Mouse (Mus musculus) ovary, postnatal 10 days (tissue): ENCODE measurements at regions not wholly inside any gene's neighbourhood (a gene's known extent, or its start where the extent isn't known, plus 50 kb on each side); places are given as distances from the start of the nearest gene placed in this dataset.

Experiments
- DNase-seq: peaks from one replicate; pipeline ENCODE4 v3.0.0; 2022; ENCODE audit warnings: low spot score

DNA sequence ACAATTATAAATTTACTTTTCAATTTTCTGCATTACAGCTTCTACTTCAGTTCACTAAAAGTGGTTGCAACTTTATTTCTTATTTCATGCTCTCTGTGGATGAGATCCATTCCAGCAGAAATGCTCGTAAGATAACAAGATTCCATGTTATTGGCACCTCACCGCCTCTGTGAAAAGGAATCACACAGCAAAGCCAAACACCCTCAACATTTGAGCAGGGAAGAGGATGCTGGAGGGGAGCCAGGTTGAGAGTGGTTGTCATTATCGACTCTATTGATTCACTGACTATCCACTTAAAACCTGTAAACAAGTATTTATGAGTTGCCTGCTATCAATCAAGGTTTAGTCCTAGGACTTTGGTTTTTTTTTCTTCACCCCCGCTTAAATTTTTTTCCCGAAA, 261.1 kb upstream of the Ccdc54 start:
- no peak for DNase-seq

DNA sequence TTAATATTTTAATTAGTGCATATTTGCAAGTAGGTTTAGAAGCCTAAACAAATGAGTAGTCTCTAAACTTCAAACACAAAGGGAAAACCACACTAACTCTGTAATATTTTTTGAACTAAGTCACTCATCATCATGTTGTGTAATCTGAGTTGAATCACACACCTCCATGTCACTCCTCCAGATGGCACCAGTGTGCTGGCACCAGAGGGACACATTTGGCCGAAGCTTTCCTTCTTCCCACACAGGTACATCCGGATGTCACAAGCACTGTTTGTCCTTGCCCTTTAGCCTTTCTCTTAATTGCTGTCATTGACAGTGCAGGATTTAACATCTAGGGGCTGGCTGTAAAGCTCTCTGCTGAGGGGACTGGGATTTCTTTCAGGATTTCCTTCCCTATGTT, 256.7 kb upstream of the Ccdc54 start:
- no peak for DNase-seq

DNA sequence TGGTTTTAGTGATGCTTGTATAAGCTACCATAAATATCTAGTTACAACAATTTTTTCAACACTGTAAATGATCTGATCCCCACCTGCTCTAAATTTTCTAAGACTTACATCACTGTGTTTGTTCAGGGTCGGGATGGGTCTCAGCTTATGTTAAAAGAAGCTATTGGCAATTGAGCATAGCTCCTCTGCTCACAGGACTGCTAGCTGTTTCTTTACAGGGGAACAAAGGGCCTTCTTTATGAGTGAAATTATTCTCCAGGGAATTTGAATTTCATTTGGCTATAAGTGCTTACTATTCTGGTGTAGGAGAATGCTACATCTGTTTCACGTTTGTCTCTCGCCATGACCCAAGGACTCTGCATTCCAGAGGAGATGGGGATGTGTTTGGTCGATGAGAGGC, 255.6 kb upstream of the Ccdc54 start:
- DNase-seq, result no peak

DNA sequence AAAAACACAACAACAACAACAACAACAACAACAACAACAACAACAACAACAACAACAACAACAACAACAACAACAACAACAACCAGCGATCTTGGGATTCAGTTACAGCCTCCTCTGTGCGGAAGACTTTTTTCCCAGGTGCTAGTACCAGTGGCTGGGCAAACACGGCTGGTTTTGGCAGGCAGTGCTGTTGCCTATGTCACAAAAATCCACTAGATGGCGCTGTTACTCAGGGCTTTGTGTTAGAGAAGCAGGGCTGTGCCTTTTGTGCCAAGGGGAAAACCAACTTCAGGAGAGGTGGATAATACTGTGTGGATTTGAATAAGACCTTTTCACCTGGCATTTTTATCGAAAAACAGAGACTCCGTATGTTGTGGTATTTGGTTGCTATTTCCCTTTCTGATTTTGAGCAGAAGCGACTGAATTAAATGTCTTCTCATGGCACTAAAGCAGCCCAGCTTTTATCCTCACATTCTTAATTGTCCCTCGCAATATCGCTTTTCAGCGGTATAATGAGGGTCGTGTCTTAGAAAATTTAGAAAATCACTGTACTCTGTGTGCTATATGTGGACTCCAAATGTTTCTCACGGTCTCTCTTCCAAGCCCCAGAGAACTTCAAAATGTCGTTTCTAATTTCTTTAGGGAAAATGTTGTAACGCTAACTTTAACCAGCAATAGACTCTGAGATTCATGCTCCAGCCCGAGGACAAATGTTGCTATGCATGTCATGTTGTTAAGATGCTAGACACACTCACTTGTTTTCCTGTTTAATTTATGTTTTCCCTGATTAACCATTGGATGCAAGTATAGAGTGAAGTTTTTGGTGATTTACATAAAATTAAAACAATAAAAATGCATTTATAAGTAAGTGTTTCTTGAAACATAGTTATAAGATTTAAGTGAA, 251.0 kb upstream of the Ccdc54 start:
- DNase-seq, result peak; percentile 46

GRCm38 (mm10) chr16:50841205-50841604, 250.3 kb upstream of the Ccdc54 start:
- no peak for DNase-seq

DNA sequence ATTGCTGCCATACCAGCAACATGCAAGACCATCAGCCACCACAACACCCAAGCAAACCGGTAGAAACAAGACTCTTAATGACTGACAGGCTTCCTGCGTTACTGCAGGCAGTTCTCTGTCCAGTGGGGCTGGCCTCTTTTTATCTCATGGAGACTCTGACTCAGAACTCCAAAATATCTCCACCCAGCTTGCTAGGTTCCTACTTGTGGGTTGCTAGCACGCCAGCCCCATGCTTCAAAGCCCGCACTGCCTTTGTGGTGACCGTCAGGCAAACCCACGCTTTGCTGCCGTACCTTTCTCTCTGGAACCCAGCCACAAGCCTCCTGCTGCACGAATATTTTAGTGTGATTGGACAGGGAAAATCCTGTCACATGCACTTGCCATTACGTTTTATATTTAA, 248.7 kb upstream of the Ccdc54 start:
- DNase-seq, result no peak

DNA sequence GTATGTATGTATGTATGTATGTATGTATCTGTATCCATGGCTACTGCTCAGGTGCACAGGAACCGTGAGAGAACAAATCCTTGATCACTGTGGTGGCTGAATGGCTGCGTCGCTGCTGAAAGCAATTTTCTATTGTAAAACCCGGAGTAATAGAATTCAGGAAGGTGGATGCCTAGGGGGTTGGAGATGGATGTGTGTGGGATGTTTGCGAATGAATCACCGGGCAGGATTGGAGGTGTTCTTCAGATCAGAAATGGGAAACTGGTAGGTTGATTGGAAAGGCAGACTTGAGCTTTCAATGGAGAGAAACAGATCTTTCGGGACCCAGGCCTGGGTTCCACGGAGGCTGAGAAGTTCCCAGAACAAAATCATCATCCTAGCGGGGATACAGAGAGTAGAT, 246.5 kb upstream of the Ccdc54 start:
- DNase-seq, result no peak

GRCm38 (mm10) chr16:50836457-50836856, 245.5 kb upstream of the Ccdc54 start:
- DNase-seq, result no peak

DNA sequence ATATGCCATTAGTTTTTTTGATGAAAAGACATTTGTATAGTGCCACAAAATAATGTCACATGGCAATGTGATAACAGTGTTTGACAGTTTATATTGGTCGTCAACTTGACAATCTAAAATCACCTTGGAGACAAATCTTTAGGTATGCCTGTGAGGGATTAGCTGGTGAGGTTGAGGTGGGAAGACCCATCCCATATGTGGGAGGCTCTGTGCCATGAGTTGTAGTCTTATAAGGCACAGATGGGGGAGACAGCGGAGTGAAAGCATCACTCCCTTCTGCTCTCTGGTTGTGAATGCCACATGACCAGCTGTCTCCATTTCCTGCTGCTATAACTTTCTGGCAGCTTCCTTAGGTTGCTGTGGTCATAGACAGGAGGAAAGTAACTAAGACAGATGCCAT, 242.4 kb upstream of the Ccdc54 start:
- DNase-seq, result no peak

DNA sequence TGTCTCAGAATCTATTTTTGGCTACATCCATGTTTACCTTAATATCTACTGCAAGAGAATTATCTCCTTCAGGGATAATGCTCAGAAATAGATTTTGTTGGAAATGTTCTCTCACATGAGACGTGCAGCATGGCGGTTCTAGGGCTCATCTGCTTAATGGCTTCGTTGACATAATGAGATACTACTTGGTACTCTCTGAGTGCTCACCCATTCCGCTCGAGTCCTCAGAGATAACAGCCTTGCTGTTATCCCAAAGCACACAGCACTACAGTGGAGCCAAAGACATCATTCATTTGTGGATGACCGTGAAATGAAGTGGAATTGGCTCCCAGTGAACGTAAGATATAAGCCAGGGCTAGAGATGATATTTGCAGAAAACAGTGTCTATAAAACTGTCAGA, 231.4 kb upstream of the Ccdc54 start:
- DNase-seq, result no peak

- DNase-seq, result no peak
Observed at GRCm38 (mm10) chr16:50814626-50815025, 223.7 kb upstream of the Ccdc54 start.

GRCm38 (mm10) chr16:50799145-50799794, 208.3 kb upstream of the Ccdc54 start:
- no peak for DNase-seq

- DNase-seq, result no peak
Observed at GRCm38 (mm10) chr16:50798095-50798494, 207.1 kb upstream of the Ccdc54 start.

GRCm38 (mm10) chr16:50792960-50793359, 202.0 kb upstream of the Ccdc54 start:
- no peak for DNase-seq

DNA sequence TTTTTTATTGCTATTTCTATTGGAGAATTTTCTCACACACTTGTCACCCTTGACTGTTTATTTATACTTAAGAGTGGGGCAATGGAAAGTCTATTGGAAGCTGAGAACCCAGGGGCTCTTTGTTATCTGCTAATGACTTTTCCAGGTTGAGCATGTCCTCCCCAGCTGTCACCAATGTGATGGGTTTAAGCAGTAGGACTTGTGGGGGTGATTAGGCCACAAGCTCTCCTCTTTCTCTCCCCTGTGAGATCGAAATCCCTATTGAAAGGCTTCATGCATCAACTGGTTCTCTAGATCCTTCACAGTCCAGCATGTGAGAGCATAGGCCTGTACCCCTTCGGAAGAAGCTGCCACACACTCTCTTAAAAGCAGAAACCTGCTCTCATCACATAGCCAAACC, 201.6 kb upstream of the Ccdc54 start:
- DNase-seq, result no peak

DNA sequence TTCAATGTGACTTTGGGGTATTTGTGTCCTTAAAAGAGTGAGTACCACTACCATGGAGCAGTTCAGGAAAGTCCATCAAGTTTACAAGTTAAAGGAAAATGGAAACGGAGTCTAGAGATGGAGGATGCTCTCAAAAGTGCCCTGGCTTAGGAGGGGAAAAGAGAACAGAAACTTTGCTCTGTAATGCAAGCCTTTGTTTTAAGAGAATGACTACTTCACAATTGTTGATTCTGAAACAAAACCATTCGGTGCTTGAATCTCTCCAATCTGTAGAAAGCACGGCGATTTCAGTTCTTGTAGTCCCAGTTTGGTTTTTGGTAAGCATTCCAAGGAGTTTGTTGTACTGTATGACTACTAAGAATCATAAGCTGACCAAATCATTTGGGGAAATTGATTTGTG, 197.7 kb upstream of the Ccdc54 start:
- no peak for DNase-seq

DNA sequence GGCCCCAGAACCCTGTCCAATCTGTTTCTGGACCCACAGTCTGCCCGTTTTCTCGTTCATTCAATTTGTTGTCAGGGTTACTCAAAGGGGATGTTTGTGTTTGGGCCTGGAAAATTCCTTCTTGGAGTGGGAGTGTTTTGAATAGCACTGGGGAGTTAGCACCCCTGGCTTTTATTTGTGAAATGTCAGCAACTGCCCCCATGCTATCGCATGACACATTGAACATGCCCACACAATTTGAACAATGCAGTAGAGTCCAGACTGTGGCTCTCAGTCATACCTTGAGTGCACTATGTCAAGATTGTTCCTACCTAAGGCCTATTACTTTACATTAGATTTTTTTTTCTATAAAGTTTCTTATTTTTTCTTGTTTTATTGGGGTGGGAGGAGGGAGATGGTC, 195.2 kb upstream of the Ccdc54 start:
- DNase-seq, result no peak

DNA sequence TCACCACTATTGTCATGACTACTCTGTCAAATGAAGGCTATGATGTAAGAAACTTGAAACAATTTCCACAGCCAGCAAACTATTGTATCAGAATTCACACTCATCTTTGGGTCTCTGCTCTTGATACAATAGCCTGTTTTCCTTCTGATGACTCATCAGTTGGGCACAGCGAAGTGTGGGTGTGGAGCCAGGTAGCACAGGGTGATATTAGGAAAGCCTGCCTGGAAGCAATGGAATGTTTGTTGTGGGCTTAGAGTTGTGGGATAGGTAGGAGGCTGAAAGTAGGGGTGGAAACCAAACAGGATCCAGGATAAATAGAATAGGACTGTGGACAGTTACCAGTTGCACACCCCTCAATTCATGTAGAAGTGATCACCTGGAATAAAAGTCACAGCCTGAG, 194.4 kb upstream of the Ccdc54 start:
- DNase-seq, result no peak

- DNase-seq, result no peak
Observed at GRCm38 (mm10) chr16:50784651-50785228, 193.8 kb upstream of the Ccdc54 start.

GRCm38 (mm10) chr16:50783784-50784650, 193.1 kb upstream of the Ccdc54 start:
- no peak for DNase-seq

DNA sequence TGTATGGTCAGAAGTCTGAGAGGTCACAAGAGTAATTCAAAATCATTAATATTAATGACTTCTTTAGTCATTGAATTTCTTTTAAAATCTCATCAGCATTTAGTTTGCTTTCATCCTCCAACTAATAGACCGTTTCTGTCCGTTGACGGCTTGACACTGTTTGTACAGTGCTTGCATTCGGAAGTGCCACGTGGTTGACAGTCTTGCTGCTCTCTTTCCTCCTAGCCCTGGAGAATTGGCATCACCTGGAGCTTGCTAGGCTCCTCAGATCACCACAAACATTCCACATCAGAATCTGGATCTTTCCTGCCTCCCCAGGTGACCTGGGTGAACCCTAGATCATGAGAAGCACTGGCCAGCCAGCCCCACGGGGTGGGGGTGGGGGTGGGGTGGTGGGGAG, 192.3 kb upstream of the Ccdc54 start:
- no peak for DNase-seq

DNA sequence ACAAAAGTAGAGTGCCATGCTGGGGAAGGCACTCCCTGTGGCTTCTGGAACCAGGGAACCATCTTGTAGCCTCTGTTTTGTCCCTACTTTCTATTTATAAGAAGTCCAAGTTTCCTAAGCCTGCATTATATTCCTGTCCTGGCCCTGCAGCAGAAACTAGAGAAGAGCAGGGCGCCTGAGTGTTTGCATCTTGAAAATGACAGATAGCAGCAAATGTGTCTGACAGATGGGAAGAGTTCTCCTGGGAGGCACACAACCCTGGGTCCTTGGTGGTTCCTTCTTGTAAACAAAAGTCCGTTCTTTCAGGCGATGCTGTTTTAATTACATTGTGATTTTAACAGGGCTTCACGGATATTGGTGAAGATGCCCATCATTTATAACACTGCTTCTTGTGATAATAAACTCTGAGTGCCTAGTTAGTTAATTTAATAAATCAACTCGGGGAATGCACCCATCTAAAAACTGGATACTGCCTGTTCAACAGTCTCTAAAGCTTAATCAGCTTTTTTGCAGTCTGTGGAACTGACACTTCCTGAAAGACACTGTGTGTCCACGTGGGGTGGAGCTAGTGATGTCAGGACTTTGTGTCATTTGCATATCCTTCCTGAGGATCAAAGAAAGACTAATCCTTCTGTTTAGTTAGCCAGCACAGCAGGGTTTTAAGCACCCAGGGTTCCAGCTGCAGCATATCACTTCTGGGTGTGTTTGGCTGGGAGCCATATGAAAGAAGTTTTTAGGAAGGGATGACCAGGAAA, 188.3 kb upstream of the Ccdc54 start:
- DNase-seq, result no peak
